Mouse (Mus musculus): ENCODE data around the gene Hipk2.
A peak's percentile ranks its signal among the peaks of the same experiment; 100 is the strongest.

The Hipk2 gene

GRCm38 (mm10) chr6:38752495-38752894 is 123.5 kb downstream of the Hipk2 start:
- DNase-seq (ENCODE audit: low spot score): no peak

GRCm38 (mm10) chr6:38748037-38748436 is 127.9 kb downstream of the Hipk2 start:
- DNase-seq (ENCODE audit: low spot score): no peak

GRCm38 (mm10) chr6:38743351-38743750 is 132.6 kb downstream of the Hipk2 start:
- DNase-seq (ENCODE audit: low spot score): no peak

- no peak for DNase-seq (ENCODE audit: low spot score)
Observed at GRCm38 (mm10) chr6:38742441-38742840, 133.5 kb downstream of the Hipk2 start.

DNA sequence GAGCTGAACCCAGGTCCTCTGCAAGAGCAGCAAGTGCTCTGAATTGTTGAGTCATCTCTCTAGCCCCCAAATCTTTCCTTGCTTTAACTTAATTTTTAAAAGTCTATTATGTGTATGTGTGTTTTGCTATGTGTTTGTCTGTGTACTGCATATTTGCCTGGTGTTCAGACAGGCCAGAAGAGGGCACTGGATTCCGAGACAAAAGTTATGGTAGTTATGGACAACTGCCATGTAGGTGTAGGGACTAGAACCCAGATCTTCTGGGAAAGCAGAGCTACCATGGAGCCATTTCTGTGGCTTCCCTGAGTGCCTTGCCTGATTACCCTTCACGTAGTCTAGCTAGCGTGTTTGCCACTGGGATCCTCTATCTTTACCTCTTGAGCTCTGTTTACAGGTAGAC is 134.9 kb downstream of the Hipk2 start:
- DNase-seq (ENCODE audit: low spot score): no peak

DNA sequence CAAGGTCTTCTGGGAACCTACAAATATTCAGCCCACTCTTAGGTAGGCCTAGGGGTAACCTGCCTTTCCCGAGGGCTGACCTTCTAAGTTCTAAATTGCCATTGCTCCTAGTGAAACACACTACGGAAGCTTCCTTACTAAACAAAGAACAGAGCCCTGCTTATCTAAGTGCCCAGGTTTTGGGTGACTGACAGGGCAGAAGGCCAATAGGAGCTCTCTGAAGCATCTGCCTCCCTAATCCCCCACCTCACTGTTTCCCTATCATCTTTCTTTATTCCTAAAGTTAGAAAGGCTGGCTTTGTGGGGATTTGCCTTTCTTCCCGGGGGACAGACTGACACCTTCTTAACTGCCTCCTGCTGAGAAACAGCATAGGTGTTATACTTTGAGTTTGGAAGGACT is 136.7 kb downstream of the Hipk2 start:
- DNase-seq (ENCODE audit: low spot score): no peak

DNA sequence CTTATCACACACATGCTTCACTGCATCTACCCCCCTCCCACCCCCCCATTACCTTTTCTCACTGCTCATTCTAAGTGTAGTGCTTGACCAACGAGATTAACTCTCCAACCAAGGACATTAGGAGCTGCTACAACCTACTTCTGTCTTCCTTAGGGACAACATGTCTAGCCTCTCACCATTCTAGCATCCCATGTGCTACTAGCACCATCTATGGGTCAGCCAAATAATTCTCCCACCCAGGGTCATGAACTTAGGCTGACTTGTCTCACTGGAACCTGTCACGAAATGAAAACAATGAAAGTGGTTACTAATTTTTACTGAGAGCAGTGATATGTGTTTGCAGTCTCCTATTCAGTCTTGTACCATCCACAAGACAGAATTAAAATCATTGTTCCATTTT is 138.2 kb downstream of the Hipk2 start:
- DNase-seq (ENCODE audit: low spot score): no peak

- DNase-seq (ENCODE audit: low spot score): peak; percentile 84
Observed at GRCm38 (mm10) chr6:38736240-38736639, 139.7 kb downstream of the Hipk2 start.

GRCm38 (mm10) chr6:38732681-38733080 is 143.3 kb downstream of the Hipk2 start:
- no peak for DNase-seq (ENCODE audit: low spot score)

DNA sequence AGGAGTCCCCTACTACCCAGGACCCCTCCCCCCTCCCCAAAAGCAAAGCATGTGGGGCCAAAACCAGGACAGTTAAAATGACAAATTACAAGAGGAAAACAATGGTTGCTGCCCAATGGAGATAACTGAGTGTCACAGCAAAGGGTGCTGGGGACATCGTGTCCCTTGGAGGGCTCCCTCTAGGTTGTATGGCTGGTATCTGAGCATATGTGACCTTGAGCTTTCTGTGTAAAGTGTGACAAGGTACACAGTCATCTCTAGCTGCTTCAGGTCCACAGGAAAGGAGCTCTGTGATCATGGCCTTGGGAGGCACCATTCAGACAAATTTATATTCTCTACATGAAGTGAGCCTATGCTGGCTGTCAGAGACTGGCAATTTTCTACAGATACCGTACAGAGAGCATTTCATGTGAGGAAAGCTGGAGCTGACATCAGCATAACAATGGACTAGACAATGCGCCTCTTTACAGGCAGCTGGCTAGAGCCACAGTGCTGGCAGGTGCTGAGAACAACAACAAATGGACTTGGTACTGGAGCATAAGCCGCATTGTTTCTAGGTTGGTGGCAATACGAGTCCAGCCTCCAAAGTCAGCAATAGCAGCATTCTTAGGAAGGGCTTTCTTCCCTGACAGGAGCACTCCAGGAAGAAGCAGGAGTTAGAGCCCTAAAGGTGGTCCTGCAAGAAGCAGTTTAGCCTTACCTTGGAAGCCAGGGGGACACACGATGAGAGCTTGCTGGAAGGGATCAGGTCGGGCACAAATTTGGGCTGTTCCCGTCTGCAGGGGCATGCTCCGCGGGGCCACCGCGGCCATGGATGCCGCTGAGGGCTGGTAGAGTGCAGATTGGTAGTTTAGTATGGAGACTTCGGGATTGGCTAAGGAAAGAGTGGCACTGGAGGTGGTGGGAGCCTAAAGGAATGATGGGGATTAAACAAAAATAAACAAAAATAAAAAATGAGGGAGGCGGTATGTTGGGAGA is 145.5 kb downstream of the Hipk2 start:
- no peak for DNase-seq (ENCODE audit: low spot score)

GRCm38 (mm10) chr6:38725515-38725914 is 150.4 kb downstream of the Hipk2 start:
- DNase-seq (ENCODE audit: low spot score): no peak

- DNase-seq (ENCODE audit: low spot score): no peak
Observed at GRCm38 (mm10) chr6:38721361-38721760, 154.6 kb downstream of the Hipk2 start.

DNA sequence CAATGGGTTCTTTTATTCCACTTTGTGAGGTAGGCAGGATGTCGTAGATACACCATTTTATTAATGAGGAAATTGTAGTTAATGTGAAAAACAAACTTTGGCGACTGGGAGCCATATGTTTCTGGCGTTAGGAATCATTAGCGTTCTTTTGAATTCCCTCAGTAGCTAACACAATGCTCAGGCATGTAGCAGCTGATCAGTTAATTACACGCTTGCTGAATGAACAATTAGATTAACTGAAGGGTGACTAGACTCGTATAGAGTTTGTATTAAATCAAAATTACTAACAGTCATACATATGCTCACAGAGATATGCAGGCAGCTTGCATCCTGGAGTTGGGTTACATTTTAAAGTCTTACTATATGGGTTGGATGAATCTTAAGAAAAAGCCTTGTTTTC is 156.7 kb downstream of the Hipk2 start:
- DNase-seq (ENCODE audit: low spot score): no peak

DNA sequence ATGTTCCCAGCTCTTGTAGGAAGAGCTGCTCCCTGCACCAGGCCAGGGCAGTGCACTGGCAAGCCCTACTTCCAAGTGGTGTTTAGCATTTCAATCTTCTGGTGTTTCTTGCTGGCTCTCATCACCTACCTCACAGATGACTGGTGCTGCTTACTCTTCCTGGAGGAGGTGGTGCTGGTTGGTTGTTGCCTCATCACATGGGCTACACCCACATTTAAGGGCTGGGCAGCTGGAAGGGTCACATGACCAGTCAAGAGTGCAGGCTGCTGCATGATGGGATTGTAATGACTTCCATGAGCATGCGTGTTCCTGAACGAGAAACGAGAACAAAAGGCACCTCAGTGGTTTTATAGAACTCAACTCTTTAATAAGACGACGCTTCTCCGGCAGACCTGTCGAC is 157.3 kb downstream of the Hipk2 start:
- DNase-seq (ENCODE audit: low spot score): no peak

- no peak for DNase-seq (ENCODE audit: low spot score)
Observed at GRCm38 (mm10) chr6:38715881-38716280, 160.1 kb downstream of the Hipk2 start.

GRCm38 (mm10) chr6:38713957-38714898 is 161.7 kb downstream of the Hipk2 start:
- DNase-seq (ENCODE audit: low spot score): no peak

DNA sequence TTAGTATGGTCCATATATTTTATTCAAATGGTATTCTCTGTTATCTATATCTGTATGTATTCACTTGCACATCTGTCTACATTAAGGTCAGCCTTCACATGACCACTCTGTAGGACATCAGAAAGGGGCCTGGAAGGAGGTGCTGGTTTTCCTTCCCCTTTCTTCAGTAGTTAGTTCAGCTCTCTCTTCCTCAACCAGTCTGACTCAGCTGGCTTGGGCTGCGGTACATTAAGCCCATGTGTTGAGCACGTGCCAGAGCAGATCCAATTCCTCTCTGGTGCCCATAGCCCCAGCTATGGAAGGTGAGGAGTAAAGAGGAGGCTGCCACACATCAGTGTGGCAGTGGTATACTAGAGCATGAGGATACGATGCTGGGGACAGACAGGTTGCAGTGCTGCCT is 165.5 kb downstream of the Hipk2 start:
- no peak for DNase-seq (ENCODE audit: low spot score)

GRCm38 (mm10) chr6:38704264-38704984 is 171.5 kb downstream of the Hipk2 start:
- DNase-seq (ENCODE audit: low spot score): no peak

- DNase-seq (ENCODE audit: low spot score): no peak
Observed at GRCm38 (mm10) chr6:38703526-38703925, 172.4 kb downstream of the Hipk2 start.

GRCm38 (mm10) chr6:38702810-38703399 is 173.1 kb downstream of the Hipk2 start:
- no peak for DNase-seq (ENCODE audit: low spot score)

GRCm38 (mm10) chr6:38701421-38701820 is 174.5 kb downstream of the Hipk2 start:
- no peak for DNase-seq (ENCODE audit: low spot score)

Measured in urinary bladder, postnatal 14 days (tissue).